Mouse (Mus musculus) heart, postnatal 0 days (tissue): ENCODE results near the gene Crygd.

ENCODE experiments used
- CTCF ChIP-seq: IDR thresholded peaks from 2 replicates; pipeline ENCODE4 v1.5.1; 2016; ENCODE audit warnings: antibody characterized with exemption, control low read depth, low read depth
- EP300 ChIP-seq: IDR thresholded peaks from 2 replicates; pipeline ENCODE4 v1.6.1; 2016; ENCODE audit warnings: antibody characterized with exemption, low read depth

- TF ChIP-seq CTCF, result no peak
- TF ChIP-seq EP300, result no peak
Measured at GRCm38 (mm10) chr1:65028206-65028605, 35.0 kb downstream of the Crygd start.
